Mouse (Mus musculus): ENCODE results near the gene C130050O18Rik. TPM values are rescaled to one million over a fixed set of nuclear protein-coding genes. Genes with fewer than 3 reads are reported as not detected.

C130050O18Rik gene
- 2.5 TPM for polyA plus RNA-seq (2014; fragmentation: Illumina TruSeq; extraction: RNeasy Lipid Tissue Mini Kit (QIAGEN cat#74804); ENCODE audit: insufficient read depth, low read depth, low replicate concordance)

DNA sequence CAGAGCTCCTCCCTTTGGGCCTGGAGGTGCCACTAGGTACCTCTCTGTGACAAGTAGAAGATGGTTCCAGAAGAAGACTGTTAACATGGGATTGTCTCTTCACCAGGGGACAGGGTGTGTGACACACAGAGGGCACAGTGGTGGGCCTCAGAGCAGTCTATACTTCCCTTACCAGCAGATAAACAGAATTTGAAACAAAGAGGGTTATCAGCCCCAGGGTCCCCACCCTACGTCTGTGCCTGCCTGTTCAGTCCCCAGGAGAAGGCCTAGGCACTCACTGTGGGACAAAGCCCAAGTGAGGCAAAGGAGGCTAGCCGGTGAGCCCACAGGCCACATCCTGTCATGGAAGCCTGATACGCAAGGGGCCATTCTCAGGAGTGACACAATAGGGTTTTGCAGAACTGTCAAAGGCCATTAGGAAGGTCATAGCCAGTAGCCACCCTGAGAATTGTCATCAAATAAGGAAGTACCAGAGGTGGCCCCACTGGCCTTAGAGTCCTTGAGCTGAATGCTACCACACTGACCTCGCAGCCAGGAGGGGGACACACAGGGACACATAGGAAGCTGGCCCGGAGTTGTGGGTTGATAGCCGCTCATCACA, at the start of gene C130050O18Rik:
C130050O18Rik (plus strand) TSS at position 480 of the 601 bp plus-strand sequence.

DNA sequence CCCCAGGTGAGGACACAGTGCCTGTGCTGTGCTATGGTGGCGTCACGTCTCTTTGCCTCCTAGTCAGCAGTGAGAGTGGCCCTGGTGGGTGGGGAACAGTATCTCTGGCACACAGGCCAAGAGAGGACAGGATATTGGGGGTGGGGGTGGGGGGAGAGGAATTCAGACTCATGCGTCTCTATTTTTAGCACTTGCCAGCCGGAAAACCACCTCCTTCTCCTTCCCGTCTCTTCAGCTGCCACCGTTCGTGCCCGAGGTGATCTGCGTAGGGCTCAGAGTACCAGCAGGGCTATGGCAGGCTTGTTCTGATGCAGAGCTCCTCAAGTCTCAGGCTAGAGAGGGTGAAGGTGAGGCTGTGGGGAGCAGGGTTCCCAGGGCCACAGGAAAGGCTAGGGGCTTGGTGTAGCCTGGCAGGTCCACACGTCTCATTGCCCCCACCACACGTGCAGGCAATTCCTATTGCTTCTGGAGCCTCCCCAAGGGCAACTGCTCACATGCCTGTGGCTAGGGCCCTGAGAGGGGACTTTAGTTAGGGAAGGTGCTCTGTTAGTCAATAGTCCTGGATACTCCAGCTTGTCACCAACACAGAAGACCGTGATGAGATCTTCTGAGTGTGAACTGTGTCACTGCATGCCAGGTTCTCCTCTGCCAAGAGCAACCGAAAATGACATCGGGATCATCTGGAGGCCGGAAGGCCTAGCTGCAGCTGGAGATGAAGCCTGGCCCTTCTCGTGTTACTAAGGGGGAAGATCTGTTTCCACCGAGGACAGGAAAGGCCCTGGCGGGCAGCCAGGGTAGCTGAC, 27.4 kb upstream of the C130050O18Rik start, which contains the start of gene Gpr146:
Gpr146 (plus strand) TSS at position 230 of the 803 bp plus-strand sequence.

DNA sequence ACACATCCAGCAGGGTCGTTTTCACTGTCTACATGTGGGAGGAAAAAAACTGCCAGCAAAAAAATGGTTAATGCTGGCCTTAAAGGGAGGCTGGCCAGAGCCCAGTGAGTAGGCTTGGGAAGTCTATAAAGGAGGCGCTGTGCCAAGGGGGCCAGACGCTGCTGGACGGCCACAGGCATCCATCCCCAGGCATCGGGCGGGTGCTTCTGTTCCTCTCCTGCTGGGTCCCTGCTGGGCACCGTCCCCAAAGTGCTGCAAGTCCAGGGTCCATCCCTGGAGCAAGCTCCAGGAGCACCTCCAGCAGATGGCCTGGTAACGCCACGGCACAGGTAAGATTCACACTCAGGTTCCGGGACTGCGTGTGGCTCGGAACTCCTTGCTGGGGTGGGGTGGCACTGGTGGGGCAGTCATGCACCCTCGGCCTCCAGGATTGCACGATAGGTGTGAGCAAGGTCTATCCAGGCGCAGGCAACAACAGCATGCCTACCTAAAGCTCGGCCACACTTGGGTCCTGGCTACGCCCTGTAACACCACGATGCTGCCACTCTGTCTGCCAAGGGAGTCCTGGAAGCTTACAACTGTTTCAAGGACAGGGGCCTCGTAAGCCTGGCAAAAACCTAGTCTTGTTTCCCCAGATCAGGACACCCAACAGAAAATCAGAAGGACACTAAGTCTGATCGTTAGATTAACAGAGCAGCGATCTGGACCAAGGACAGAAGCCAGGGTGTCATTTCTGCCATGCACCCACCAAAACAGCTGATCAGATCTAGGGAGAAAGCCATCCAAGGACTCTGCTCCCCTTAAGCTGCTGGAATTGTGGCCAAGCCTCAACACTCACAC, 18.2 kb downstream of the C130050O18Rik start, which contains the start of gene Gper1:
Gper1 (plus strand) TSS at position 126 of the 840 bp plus-strand sequence.

DNA sequence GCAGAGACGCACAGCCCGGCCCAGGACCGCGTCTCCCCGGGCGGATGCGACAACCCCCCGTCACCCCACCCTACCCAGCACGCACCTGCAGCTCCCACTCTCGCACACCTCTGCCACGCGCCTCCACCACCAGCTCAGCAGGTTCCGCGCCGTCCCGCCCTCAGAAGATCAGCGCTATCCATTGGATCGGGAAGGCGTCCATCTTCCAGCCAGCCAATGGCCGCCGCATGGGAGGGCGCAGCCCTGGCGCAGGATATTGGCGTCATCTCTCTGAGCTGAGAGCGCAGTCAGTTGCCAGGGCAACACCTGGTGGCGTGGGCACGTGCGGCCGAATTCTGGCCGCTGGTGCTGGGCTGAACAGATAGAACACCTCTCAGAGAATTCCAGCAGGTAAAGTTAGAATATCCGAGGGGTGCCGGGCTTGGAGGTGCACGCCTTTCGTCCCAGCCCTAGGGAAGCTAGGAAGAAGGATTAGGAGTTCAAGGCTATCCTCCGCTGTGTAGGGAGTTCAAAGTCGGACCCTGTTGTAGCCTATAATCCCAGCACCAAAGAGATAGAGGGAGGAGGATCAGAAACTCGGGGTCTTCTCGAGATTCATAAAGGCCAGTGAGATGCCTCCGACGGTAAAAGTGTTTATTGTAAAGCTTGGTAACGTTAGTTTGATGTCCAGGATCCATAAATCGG, 55.4 kb downstream of the C130050O18Rik start, which contains the start of gene 3110082I17Rik:
3110082I17Rik (minus strand) TSS at position 144 of the 684 bp plus-strand sequence.

Other genes with a start within 250 kb of the C130050O18Rik start
- gene Sun1, start 204.6 kb upstream of the C130050O18Rik start, polyA plus RNA-seq (2014; fragmentation: Illumina TruSeq; extraction: RNeasy Lipid Tissue Mini Kit (QIAGEN cat#74804); ENCODE audit: insufficient read depth, low read depth, low replicate concordance), result 32.3 TPM
- gene Get4, start 153.0 kb upstream of the C130050O18Rik start, polyA plus RNA-seq (2014; fragmentation: Illumina TruSeq; extraction: RNeasy Lipid Tissue Mini Kit (QIAGEN cat#74804); ENCODE audit: insufficient read depth, low read depth, low replicate concordance), result 60.2 TPM
- gene Adap1, start 79.7 kb upstream of the C130050O18Rik start, polyA plus RNA-seq (2014; fragmentation: Illumina TruSeq; extraction: RNeasy Lipid Tissue Mini Kit (QIAGEN cat#74804); ENCODE audit: insufficient read depth, low read depth, low replicate concordance), result 6.6 TPM
- gene Cox19, start 53.9 kb upstream of the C130050O18Rik start, polyA plus RNA-seq (2014; fragmentation: Illumina TruSeq; extraction: RNeasy Lipid Tissue Mini Kit (QIAGEN cat#74804); ENCODE audit: insufficient read depth, low read depth, low replicate concordance), result 42.2 TPM
- not detected for gene Cyp2w1, start 52.7 kb upstream of the C130050O18Rik start, polyA plus RNA-seq (2014; fragmentation: Illumina TruSeq; extraction: RNeasy Lipid Tissue Mini Kit (QIAGEN cat#74804); ENCODE audit: insufficient read depth, low read depth, low replicate concordance)
- 29.3 TPM for gene Gpr146, start 27.6 kb upstream of the C130050O18Rik start, polyA plus RNA-seq (2014; fragmentation: Illumina TruSeq; extraction: RNeasy Lipid Tissue Mini Kit (QIAGEN cat#74804); ENCODE audit: insufficient read depth, low read depth, low replicate concordance)
- 0.72 TPM for gene Gper1, start 17.9 kb downstream of the C130050O18Rik start, polyA plus RNA-seq (2014; fragmentation: Illumina TruSeq; extraction: RNeasy Lipid Tissue Mini Kit (QIAGEN cat#74804); ENCODE audit: insufficient read depth, low read depth, low replicate concordance)
- 12.2 TPM for gene 3110082I17Rik, start 55.2 kb downstream of the C130050O18Rik start, polyA plus RNA-seq (2014; fragmentation: Illumina TruSeq; extraction: RNeasy Lipid Tissue Mini Kit (QIAGEN cat#74804); ENCODE audit: insufficient read depth, low read depth, low replicate concordance)
- 13.8 TPM for gene Zfand2a, start 79.3 kb downstream of the C130050O18Rik start, polyA plus RNA-seq (2014; fragmentation: Illumina TruSeq; extraction: RNeasy Lipid Tissue Mini Kit (QIAGEN cat#74804); ENCODE audit: insufficient read depth, low read depth, low replicate concordance)
- not detected for gene Uncx, start 138.2 kb downstream of the C130050O18Rik start, polyA plus RNA-seq (2014; fragmentation: Illumina TruSeq; extraction: RNeasy Lipid Tissue Mini Kit (QIAGEN cat#74804); ENCODE audit: insufficient read depth, low read depth, low replicate concordance)

Data from lung, adult 10 weeks (tissue).